Mouse (Mus musculus): ENCODE data around the gene Acss1.

GRCm38 (mm10) chr2:150664152-150664920 lies 4.0 kb downstream of the Acss1 start:
- no peak for TF ChIP-seq CTCF (IDR thresholded peaks at IDR 0.05)
- TF ChIP-seq EP300 (IDR thresholded peaks at IDR 0.05), result no peak
